Mouse (Mus musculus) cerebellum, adult 2 months (tissue): ENCODE results near the gene Pygo1. TPM values are rescaled to one million over a fixed set of nuclear protein-coding genes. Genes with fewer than 3 reads are reported as not detected.

Source experiments
- DNase-seq, 2 experiments: peaks; one replicate each; pipeline ENCODE4 v3.0.0; 2021
- H3K27ac ChIP-seq: fragments of 200-500 bp; 2 replicates; pipeline ENCODE4 v1.5.1; 2012; ENCODE audit warnings: low read length, control low read depth, inconsistent platforms; ENCODE audit not compliant: insufficient read depth
- H3K27me3 ChIP-seq: fragments of 200-500 bp; 2 replicates; pipeline ENCODE4 v1.6.1; 2012; ENCODE audit warnings: inconsistent platforms, mild to moderate bottlenecking, low read length, moderate library complexity; ENCODE audit not compliant: control insufficient read depth, insufficient read depth
- H3K4me1 ChIP-seq: fragments of 200-500 bp; 2 replicates; pipeline ENCODE4 v1.6.1; 2011; ENCODE audit warnings: low read length; ENCODE audit not compliant: control insufficient read depth, insufficient read depth
- H3K4me3 ChIP-seq: fragments of 200-500 bp; replicated peaks from 2 replicates; pipeline ENCODE3; 2011; ENCODE audit warnings: mild to moderate bottlenecking, low read depth, low read length, control low read depth; ENCODE audit not compliant: insufficient read depth
- CTCF ChIP-seq: fragments of 200-500 bp; IDR thresholded peaks from 2 replicates; pipeline ENCODE4 v1.5.1; 2011; ENCODE audit warnings: low read depth, mild to moderate bottlenecking, control low read depth, low read length, moderate library complexity, borderline replicate concordance; ENCODE audit not compliant: insufficient read depth
- POLR2A ChIP-seq: fragments of 200-500 bp; IDR thresholded peaks from 2 replicates; pipeline ENCODE4 v1.6.1; 2011; ENCODE audit warnings: low read length, control low read depth, borderline replicate concordance; ENCODE audit not compliant: insufficient read depth
- WGBS: fragments of 180-500 bp; shearing (Covaris S2); methylation state at CpG from one replicate; pipeline ENCODE4 v1.1.7; 2018; 5-methylcytosine and 5-hydroxymethylcytosine counted together
- polyA plus RNA-seq: library from polyadenylated mRNA; depleted of rRNA; stranded (reverse); fragments of >200 nt; gene quantifications from 2 replicates; pipeline ENCODE4 v1.2.3, GENCODE M21; 2012

Pygo1 gene
- polyA plus RNA-seq, 1 experiment = 10.0 TPM

- Histone ChIP-seq H3K4me3 (no peak overlapping the region), H3K4me1 (no peaks in the 10 kb centered on the region), H3K27ac (no peak overlapping the region), H3K27me3 (no peaks in the 10 kb centered on the region)
- DNase-seq = no peak
- WGBS = 81% methylated on average over 15 of the region's 15 CpGs
- no peak for TF ChIP-seq CTCF
- no peak for TF ChIP-seq POLR2A
Observed at GRCm38 (mm10) chr9:72961959-72962358, 36.5 kb downstream of the Pygo1 start.

GRCm38 (mm10) chr9:72968349-72969061 lies 43.1 kb downstream of the Pygo1 start:
- H3K27ac ChIP-seq = no peak overlapping the region
- peak; percentile 57 to 67 for DNase-seq
- H3K4me3 ChIP-seq = no peak overlapping the region
- peak; percentile 61; the same call in 1 of the 2 replicates for TF ChIP-seq CTCF
- TF ChIP-seq POLR2A = no peak
- WGBS = 11% methylated on average over 11 of the region's 11 CpGs
- peaks cover 2% of the 10 kb centered on the region; the same call in 1 of the 2 replicates for H3K4me1 ChIP-seq
- no peaks in the 10 kb centered on the region for H3K27me3 ChIP-seq

GRCm38 (mm10) chr9:72969874-72970273 lies 44.4 kb downstream of the Pygo1 start:
- TF ChIP-seq POLR2A (no peak), CTCF (no peak)
- DNase-seq = no peak
- 85% methylated on average over 7 of the region's 7 CpGs for WGBS
- Histone ChIP-seq H3K4me3 (no peak overlapping the region), H3K27me3 (no peaks in the 10 kb centered on the region), H3K27ac (no peak overlapping the region), H3K4me1 (peaks cover 2% of the 10 kb centered on the region; the same call in 1 of the 2 replicates)

- 72% methylated on average over 5 of the region's 5 CpGs for WGBS
- H3K27me3 ChIP-seq = no peaks in the 10 kb centered on the region
- no peak for DNase-seq
- TF ChIP-seq POLR2A (no peak), CTCF (no peak)
- peaks cover 2% of the 10 kb centered on the region; the same call in 1 of the 2 replicates for H3K4me1 ChIP-seq
- H3K4me3 ChIP-seq = no peak overlapping the region
- H3K27ac ChIP-seq = no peak overlapping the region
Observed at GRCm38 (mm10) chr9:72972435-72972834, 47.0 kb downstream of the Pygo1 start.

- TF ChIP-seq CTCF (no peak), POLR2A (no peak)
- peaks cover 2% of the 10 kb centered on the region; the same call in 1 of the 2 replicates for H3K4me1 ChIP-seq
- H3K27ac ChIP-seq = no peak overlapping the region
- H3K4me3 ChIP-seq = no peak overlapping the region
- DNase-seq = no peak
- H3K27me3 ChIP-seq = no peaks in the 10 kb centered on the region
Observed at GRCm38 (mm10) chr9:72972984-72973383, 47.5 kb downstream of the Pygo1 start.

- DNase-seq = no peak
- H3K27ac ChIP-seq = no peak overlapping the region
- 88% methylated on average over 5 of the region's 5 CpGs for WGBS
- H3K27me3 ChIP-seq = no peaks in the 10 kb centered on the region
- no peak for TF ChIP-seq CTCF
- TF ChIP-seq POLR2A = no peak
- H3K4me3 ChIP-seq = no peak overlapping the region
- H3K4me1 ChIP-seq = no peaks in the 10 kb centered on the region
Observed at GRCm38 (mm10) chr9:72974734-72975133, 49.3 kb downstream of the Pygo1 start.

- DNase-seq = no peak
- Histone ChIP-seq H3K27ac (no peak overlapping the region), H3K4me3 (no peak overlapping the region), H3K4me1 (no peaks in the 10 kb centered on the region), H3K27me3 (no peaks in the 10 kb centered on the region)
- TF ChIP-seq CTCF (no peak), POLR2A (no peak)
- whole genome bisulfite sequencing = 89% methylated on average over 1 of the region's 1 CpGs
Observed at GRCm38 (mm10) chr9:72975242-72975641, 49.8 kb downstream of the Pygo1 start.

GRCm38 (mm10) chr9:72983066-72983465 lies 57.6 kb downstream of the Pygo1 start:
- no peaks in the 10 kb centered on the region; the same call in 1 of the 2 replicates for H3K4me1 ChIP-seq
- no peak for DNase-seq
- 57% methylated on average over 2 of the region's 2 CpGs for WGBS
- H3K27me3 ChIP-seq = no peaks in the 10 kb centered on the region
- no peak overlapping the region for H3K27ac ChIP-seq
- no peak overlapping the region for H3K4me3 ChIP-seq
- no peak for TF ChIP-seq POLR2A
